Mouse (Mus musculus) left cerebral cortex, postnatal 25 days (tissue): ENCODE measurements around the gene Nsl1. TPM values are rescaled to one million over a fixed set of nuclear protein-coding genes. Genes with fewer than 3 reads are reported as not detected.
"Not testable (repeated sequence)": the region's sequence is repeated elsewhere in the genome, so short reads cannot be mapped to it uniquely, and the experiment has no call there.

Experiments used
- DNase-seq, 2 experiments: peaks; one replicate each; pipeline ENCODE4 v3.0.0; 2022; ENCODE audit warnings: low spot score in 2 of 2, mixed read lengths in 1 of 2
- intact Hi-C: fragments of 180-260 bp; cut with DNase I; formaldehyde crosslinking; loops from one replicate; pipeline ENCODE4 v1.15.1; 2025
- total RNA-seq, 2 experiments: library from RNA; stranded (reverse); gene quantifications; 2 replicates each; pipeline ENCODE4 v1.2.3; 2021

Nsl1 gene
- under 1 TPM; 0.32 to 0.69 TPM for total RNA-seq

- peak; percentile 89 to 92 for DNase-seq
- intact Hi-C loops = loop anchor here (1.0 to 5.0 kb wide), 2 partner anchors 37 to 121 kb away; partner anchors contain the start of gene Flvcr1
Measured at GRCm38 (mm10) chr1:191062781-191063485, at the start of gene Nsl1, which contains the start of gene Tatdn3. TSS of gene Nsl1 (plus strand) at chr1:191063012. TSS of gene Tatdn3 (minus strand) at chr1:191062932.

- no peak for DNase-seq
- intact Hi-C loops = no loop called here
Measured at GRCm38 (mm10) chr1:191014271-191014670, 48.5 kb upstream of the Nsl1 start.

DNA sequence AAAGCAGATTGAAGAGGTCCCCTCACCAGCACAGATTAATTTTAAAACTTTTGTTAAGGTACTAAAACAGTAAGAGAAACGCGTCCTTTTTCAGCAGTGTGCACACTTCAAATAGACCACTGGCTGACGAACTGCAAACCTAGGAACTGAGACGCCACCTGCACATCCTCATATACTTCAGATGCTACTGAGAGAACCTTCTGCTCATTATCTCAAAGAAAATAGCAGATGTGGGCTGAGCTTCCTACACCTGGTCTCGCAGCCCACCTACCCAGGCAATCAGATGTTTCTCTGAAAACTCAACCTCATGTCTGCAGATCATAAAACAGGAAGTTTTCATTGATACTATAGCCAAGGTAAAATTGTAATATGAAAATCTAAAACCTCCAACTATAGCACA, 43.0 kb upstream of the Nsl1 start:
- DNase-seq = no peak
- intact Hi-C loops = no loop called here

GRCm38 (mm10) chr1:191020217-191020924, 42.4 kb upstream of the Nsl1 start:
- intact Hi-C loops = no loop called here

GRCm38 (mm10) chr1:191021016-191021415, 41.8 kb upstream of the Nsl1 start:
- no peak for DNase-seq
- intact Hi-C loops = no loop called here

More at GRCm38 (mm10) chr1:191020217-191020924, 42.4 kb upstream of the Nsl1 start:
- no peak for DNase-seq

GRCm38 (mm10) chr1:191023140-191023539, 39.7 kb upstream of the Nsl1 start:
- intact Hi-C loops = no loop called here
- DNase-seq = no peak

DNA sequence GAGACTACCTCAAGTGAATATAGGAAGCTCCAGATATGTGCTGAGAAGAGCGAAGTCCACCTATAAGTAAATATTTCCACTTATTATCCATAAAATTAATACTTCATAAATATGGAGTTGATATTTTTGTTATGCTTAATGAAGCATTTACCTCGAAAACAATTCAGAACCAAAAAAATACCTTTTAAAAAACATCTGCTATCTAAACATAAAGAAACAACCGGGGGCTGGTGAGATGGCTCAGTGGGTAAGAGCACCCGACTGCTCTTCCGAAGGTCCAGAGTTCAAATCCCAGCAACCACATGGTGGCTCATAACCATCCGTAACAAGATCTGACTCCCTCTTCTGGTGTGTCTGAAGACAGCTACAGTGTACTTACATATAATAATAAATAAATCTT, 39.0 kb upstream of the Nsl1 start:
- intact Hi-C loops, DNase-seq: not testable (repeated sequence)

DNA sequence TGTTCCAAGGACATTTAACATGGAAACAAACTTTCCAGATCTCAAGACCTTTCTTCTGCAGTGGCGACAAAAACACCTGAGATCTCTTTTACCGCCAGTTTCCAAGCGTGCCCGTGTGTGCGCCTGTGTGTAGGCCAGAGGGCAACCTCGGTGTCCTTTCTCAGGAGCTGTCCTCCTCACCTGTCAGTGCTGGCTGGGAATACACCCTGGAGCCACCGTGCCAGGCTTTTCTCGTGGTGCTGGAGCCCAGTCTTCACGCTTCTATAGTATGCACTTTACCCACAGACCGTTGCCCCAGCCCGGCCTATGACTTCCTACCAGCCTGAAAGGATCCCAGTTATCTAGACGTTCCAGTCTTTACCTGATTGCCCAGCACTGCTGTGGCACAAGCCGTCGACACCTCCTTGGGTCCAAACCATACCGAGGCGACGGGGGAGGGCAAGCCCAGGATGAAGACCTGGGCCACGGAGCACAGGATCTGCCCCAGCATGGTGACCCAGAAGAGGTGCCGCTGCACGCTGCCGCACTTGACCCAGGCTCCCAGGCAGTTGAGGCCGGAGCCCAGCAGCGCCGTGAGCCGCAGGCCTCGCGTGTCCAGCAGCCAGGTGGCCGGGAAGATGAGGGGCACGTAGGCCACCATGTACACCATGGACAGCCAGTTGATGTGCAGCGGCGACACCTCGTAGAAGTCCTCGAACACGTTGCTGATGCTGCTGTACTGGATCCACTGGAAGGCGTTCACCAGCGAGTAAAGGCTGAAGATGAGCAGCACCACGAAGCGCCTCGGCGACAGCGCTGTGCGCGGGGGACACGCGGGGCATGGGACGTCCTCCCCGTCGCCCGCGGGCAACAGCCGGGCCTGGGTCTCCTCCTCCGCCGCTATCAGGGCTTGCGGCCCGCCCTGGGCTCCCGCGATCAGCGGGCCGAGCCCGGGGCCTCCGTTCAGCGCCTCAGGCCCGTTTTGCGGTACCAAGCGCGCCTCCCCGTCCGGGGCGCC, 37.5 kb upstream of the Nsl1 start:
- intact Hi-C loops = loop anchor here (1.0 kb wide), 1 partner anchor 37 kb away; the partner anchor contains the start of gene Tatdn3
- peak; percentile 35 to 61 for DNase-seq

GRCm38 (mm10) chr1:191026021-191026713, 36.6 kb upstream of the Nsl1 start, which contains the start of gene Flvcr1:
TSS of gene Flvcr1 (minus strand) at chr1:191026158.
- peak; percentile 98 to 100 for DNase-seq
- intact Hi-C loops = loop anchor here (1.0 kb wide), 1 partner anchor 36 kb away; the partner anchor contains the start of gene Tatdn3

GRCm38 (mm10) chr1:191030182-191030581, 32.6 kb upstream of the Nsl1 start:
- intact Hi-C loops = no loop called here
- DNase-seq = no peak

GRCm38 (mm10) chr1:191030922-191031425, 31.8 kb upstream of the Nsl1 start:
- DNase-seq = peak in 1 of 2 experiments; percentile 38
- intact Hi-C loops = not testable (repeated sequence)

DNA sequence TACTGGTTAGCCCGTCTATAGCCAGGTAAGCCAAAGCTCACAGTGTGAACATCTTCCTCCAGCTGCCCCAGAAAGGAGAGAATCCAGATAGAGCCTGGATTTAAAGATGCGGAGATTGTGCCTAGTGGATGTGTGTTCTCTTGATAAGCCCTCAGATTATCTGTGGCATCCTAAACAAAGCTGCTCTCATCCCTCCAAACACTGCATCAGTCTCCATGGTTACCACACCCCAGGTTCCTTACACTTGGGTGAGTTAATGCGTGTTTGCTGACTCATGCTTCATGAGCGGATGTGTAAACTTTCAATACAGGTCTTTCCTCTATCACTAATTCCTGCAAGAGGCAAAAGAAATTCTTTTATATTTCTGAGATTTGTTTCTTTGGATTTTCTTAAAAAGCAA, 27.2 kb upstream of the Nsl1 start:
- intact Hi-C loops = no loop called here
- DNase-seq = peak; percentile 14 to 23

DNA sequence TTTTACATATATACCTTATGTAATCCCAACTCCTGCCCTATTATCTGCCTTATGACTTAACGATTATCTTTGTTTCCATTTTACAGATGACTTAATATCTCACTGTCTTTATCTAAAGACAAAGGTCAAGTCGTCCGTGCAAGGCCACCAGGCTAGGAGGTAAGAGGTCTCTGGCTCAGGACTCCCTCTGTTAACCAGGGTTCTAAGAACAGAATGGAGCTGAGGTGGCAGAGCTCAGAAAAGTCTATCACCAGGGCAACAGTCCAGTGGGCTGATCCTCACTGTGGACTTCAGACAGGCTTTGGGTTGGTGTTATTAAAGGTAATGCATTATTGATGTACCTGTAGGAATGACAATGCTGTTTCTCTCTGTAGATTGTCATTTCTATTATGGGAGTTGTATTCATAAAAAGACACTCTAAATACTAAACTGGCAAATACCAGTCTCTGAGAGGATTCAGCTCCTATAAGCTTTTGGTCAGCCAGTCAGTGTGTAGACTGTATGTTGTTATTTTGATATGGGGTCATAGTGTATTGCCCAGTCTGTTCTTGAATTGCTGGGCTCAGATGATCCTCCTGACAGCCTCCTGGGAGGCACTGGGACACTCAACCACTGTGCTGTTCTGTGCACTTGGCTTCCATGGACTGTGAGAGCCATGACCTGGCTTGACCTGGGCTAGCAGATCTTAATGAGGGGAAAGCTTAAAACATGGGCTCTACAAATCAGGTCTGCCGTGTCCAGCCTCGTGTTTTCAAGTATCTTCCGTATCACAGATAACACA, 26.1 kb upstream of the Nsl1 start, which contains the start of gene Spata45:
TSS of gene Spata45 (plus strand) at position 86 of the 781 bp plus-strand sequence.
- DNase-seq = no peak
- intact Hi-C loops = no loop called here

DNA sequence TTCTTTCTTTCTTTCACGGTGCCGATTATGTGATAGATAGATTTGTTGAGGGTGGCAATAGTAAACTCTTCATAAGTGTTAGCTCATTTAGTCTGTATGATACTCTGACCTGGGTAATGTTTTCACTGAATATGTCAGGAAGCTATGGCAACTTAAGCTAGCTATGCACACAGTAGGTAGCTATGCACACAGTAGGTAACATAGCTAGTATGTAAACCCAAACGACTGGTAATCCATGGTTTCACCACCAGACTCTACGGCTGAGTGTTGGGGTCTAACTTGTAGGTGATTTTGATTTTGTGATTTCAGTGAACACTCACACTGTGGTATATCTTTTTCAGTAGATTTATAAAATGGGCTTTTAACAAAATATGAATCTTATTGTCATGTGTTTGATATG, 24.8 kb upstream of the Nsl1 start:
- intact Hi-C loops = no loop called here
- DNase-seq = no peak

DNA sequence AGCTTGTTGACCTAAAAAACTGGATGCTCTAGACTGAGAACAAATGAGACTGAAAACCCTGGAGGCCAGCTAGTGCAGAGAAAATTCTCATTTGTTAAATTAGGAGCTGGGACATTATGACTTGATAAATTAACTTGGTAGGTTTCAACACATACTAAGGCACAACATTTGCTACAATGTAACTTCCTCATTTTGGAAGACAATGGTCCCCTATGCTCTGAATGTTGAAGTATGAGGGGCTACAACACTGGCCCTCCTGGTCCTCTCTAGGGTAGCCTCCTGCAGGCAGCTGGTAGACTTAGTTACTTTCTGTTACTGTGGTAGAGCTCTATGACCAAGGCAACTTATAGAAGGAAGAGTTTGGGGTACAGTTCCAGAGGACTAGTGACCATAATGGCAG, 21.5 kb upstream of the Nsl1 start:
- intact Hi-C loops = no loop called here
- no peak for DNase-seq

DNA sequence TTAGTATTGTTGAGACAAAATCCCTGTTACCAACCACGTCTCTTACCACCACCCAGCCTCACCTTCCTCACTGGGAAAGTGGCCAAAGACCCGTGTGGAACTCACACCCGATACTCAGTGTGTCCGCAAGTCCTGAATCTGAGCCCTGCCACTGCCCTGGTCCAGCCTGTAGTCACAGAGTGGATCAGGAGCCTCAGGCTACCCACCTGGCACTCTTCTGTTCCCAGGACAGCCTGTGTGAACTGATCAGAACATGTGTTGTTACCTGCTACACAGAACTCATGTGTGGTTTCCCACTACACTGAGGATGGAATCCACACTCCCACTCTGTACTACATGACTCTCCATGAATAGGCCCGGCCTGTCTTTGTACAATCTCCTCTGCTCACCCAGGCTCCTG, 20.7 kb upstream of the Nsl1 start:
- intact Hi-C loops = no loop called here
- DNase-seq = no peak

DNA sequence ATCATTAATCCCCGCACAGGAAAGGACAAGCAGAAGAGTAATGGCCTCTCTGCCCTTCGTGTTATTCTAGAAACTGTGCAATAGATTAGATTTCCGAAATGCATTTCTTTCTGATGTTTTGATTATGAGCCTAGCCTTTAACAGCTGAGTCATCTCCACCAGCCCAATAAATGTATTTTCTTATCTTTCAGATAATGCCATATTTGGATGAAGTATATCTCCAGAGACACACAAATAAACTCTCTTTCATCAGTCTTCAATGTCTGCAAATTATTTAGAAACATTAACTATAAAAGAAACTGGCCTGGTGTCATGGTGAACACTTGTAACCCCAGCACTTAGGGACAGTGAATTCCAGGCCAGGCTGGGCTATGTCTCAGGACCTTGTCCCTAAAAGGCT, 20.1 kb upstream of the Nsl1 start:
- intact Hi-C loops = no loop called here
- no peak for DNase-seq

DNA sequence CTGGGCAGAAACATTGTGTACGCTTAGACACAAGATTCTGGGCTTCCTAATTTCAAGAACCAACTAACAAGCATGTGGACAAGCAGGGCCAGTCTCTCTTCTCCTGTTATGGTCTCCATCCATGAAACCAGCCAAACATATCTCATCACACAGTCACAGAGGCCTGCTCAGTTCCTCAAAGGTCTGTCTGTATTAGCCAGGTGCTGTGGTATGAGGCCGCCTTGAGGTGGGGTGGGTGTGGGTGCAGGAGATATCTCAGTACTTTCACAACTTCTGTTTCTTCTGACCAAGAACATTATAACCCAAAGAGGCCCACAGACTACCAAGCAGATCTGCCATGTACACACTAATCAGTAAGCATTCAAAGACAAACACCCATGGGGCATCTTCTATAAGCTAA, 17.5 kb upstream of the Nsl1 start:
- no peak for DNase-seq
- intact Hi-C loops = no loop called here
